Mouse (Mus musculus) liver, postnatal 0 days (tissue): Measurements from ENCODE around the gene Slk. TPM values are rescaled to one million over a fixed set of nuclear protein-coding genes. Genes with fewer than 3 reads are reported as not detected.

Experiments used
- ATAC-seq: fragments of 200-750 bp; cut with Nextera tagmentation; 2 replicates; pipeline ENCODE4 v1.8.0; 2017; ENCODE audit warnings: mild to moderate bottlenecking, moderate library complexity
- DNase-seq: peaks from one replicate; pipeline ENCODE4 v3.0.0-alpha.2; 2016
- H3K27ac ChIP-seq: fragments of 300-500 bp; sonication (generic); 2 replicates; pipeline ENCODE4 v1.5.1; 2014; ENCODE audit warnings: antibody characterized with exemption, moderate library complexity, mild to moderate bottlenecking, low read depth
- H3K27me3 ChIP-seq: fragments of 300-500 bp; sonication (generic); 2 replicates; pipeline ENCODE4 v1.6.1; 2014; ENCODE audit warnings: low read length, control low read depth, mixed read lengths; ENCODE audit not compliant: insufficient read depth
- H3K36me3 ChIP-seq: fragments of 300-500 bp; sonication (generic); replicated peaks from 2 replicates; pipeline ENCODE4 v1.6.1; 2014; ENCODE audit warnings: mild to moderate bottlenecking, control low read depth, low read length, moderate library complexity, mixed read lengths; ENCODE audit not compliant: insufficient read depth
- H3K4me1 ChIP-seq: fragments of 300-500 bp; sonication (generic); 2 replicates; pipeline ENCODE4 v1.6.1; 2014; ENCODE audit warnings: antibody characterized with exemption, mild to moderate bottlenecking, control low read depth; ENCODE audit not compliant: insufficient read depth
- H3K4me2 ChIP-seq: fragments of 300-500 bp; sonication (generic); 2 replicates; pipeline ENCODE4 v1.6.1; 2014; ENCODE audit warnings: low read depth, mild to moderate bottlenecking, low read length, moderate library complexity, mixed read lengths
- H3K4me3 ChIP-seq: fragments of 300-500 bp; sonication (generic); 2 replicates; pipeline ENCODE4 v1.5.1; 2014; ENCODE audit warnings: low read depth, low read length
- H3K9ac ChIP-seq: fragments of 300-500 bp; sonication (generic); replicated peaks from 2 replicates; pipeline ENCODE4 v1.6.1; 2014; ENCODE audit warnings: mild to moderate bottlenecking, moderate library complexity
- H3K9me3 ChIP-seq: fragments of 300-500 bp; sonication (generic); 2 replicates; pipeline ENCODE4 v1.6.1; 2016; ENCODE audit warnings: mild to moderate bottlenecking, control low read depth, low read length, mixed read lengths
- CTCF ChIP-seq: sonication (generic); IDR thresholded peaks from 2 replicates; pipeline ENCODE4 v1.5.1; 2016; ENCODE audit warnings: antibody characterized with exemption, low read depth
- EP300 ChIP-seq: IDR thresholded peaks from 2 replicates; pipeline ENCODE4 v1.6.1; 2016; ENCODE audit warnings: antibody characterized with exemption, low read depth, mild to moderate bottlenecking
- WGBS: fragments of 180-500 bp; shearing (Covaris S2); extraction: QIAGEN DNeasy Blood & Tissue Kit; methylation state at CpG from one replicate; pipeline ENCODE4 v1.1.7; 2014; ENCODE audit not compliant: insufficient replicate concordance; 5-methylcytosine and 5-hydroxymethylcytosine counted together
- polyA plus RNA-seq: library from polyadenylated mRNA; unstranded; fragments of >200 nt; fragmentation: Nextera tagmentation; extraction: Ambion mirVana; gene quantifications from 2 replicates; pipeline ENCODE4 v1.2.1, GENCODE M21; 2015

Gene Slk
- polyA plus RNA-seq, 1 experiment from 2014 or later, result 6.0 TPM

- ATAC-seq (no peak), DNase-seq (no peak)
- no peak for TF ChIP-seq CTCF
- no peak for TF ChIP-seq EP300
- Histone ChIP-seq H3K27ac (no peak overlapping the region), H3K4me2 (no peak overlapping the region), H3K27me3 (no peaks in the 10 kb centered on the region), H3K4me1 (no peaks in the 10 kb centered on the region), H3K9ac (no peak overlapping the region), H3K36me3 (no peaks in the 10 kb centered on the region), H3K4me3 (no peak overlapping the region), H3K9me3 (no peaks in the 10 kb centered on the region)
- 77% methylated on average over 8 of the region's 8 CpGs for WGBS
Observed at GRCm38 (mm10) chr19:47653173-47653572, 73.7 kb downstream of the Slk start.

DNA sequence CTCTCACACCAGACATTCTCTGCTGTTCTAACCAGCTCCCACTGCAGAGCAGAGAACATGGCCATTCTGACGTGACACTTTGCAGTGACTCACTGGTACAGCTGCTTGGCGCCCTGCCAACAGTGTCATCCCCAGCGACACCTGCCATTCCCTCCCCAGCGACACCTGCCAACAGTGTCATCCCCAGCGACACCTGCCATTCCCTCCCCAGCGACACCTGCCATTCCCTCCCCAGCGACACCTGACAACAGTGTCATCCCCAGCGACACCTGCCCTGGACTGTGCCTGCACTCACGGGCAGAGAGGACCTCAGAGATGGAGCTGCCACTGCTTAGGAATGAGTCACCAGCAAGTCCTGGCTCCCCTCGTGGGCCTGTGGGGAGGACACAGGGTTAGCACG lies 75.4 kb downstream of the Slk start:
- H3K4me1 ChIP-seq, result no peaks in the 10 kb centered on the region; the same call in 1 of the 2 replicates
- H3K4me3 ChIP-seq, result no peak overlapping the region
- H3K27ac ChIP-seq, result no peak overlapping the region
- H3K4me2 ChIP-seq, result no peak overlapping the region
- ATAC-seq, result no peak
- H3K36me3 ChIP-seq, result no peaks in the 10 kb centered on the region
- no peak overlapping the region for H3K9ac ChIP-seq
- no peaks in the 10 kb centered on the region for H3K27me3 ChIP-seq
- WGBS, result 65% methylated on average over 11 of the region's 11 CpGs
- no peak for DNase-seq
- no peaks in the 10 kb centered on the region for H3K9me3 ChIP-seq
- TF ChIP-seq CTCF (no peak), EP300 (no peak)

GRCm38 (mm10) chr19:47658914-47659535 lies 79.5 kb downstream of the Slk start:
- Histone ChIP-seq H3K9ac (no peak overlapping the region), H3K36me3 (no peaks in the 10 kb centered on the region), H3K4me3 (no peak overlapping the region), H3K27ac (peak overlapping the region; percentile 16; the same call in 1 of the 2 replicates), H3K9me3 (no peaks in the 10 kb centered on the region), H3K4me2 (no peak overlapping the region), H3K27me3 (no peaks in the 10 kb centered on the region), H3K4me1 (no peaks in the 10 kb centered on the region; the same call in 1 of the 2 replicates)
- DNase-seq, result peak; percentile 45
- peak; percentile 57; the same call in 1 of the 2 replicates for ATAC-seq
- TF ChIP-seq CTCF, result peak; percentile 75
- TF ChIP-seq EP300, result no peak
- 17% methylated on average over 5 of the region's 5 CpGs for WGBS

DNA sequence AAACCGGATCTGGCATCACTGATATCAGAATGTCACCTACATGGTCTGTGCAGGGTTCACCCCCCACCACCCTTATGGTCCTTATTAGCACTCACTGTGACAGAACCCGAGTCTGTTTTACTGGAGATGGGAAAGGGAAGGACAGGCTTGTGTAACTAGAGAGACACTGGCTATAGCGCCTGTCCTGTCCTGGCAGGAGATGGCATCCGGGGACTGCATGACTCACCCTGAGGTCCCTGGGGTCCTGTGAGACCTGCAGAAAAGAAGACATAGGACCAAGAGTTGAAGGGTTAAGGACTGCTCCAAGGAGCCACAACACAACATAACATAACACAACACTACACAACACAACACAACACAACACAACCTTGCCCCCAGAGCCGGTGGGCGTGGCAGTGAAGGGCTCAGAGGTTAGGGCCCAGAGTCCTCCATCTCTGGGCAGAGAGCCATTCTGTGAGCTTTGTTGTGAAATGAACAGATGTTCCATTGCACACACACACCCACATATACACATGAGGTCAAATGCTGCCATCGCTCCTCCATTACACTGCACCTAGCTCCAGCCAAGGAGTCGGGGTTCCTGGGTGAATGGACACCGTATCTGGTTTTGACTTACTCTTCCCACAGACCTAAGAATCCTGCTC lies 80.4 kb downstream of the Slk start:
- Histone ChIP-seq H3K36me3 (no peaks in the 10 kb centered on the region), H3K27me3 (no peaks in the 10 kb centered on the region), H3K9me3 (no peaks in the 10 kb centered on the region), H3K4me3 (no peak overlapping the region), H3K27ac (no peak overlapping the region; the same call in 1 of the 2 replicates), H3K4me1 (no peaks in the 10 kb centered on the region; the same call in 1 of the 2 replicates), H3K9ac (no peak overlapping the region), H3K4me2 (no peak overlapping the region)
- DNase-seq, result peak; percentile 40
- ATAC-seq, result peak; percentile 85
- WGBS, result 76% methylated on average over 9 of the region's 9 CpGs
- TF ChIP-seq CTCF (no peak), EP300 (no peak)

GRCm38 (mm10) chr19:47667601-47668000 lies 88.1 kb downstream of the Slk start:
- WGBS, result 52% methylated on average over 8 of the region's 8 CpGs
- Histone ChIP-seq H3K36me3 (no peaks in the 10 kb centered on the region), H3K4me3 (no peak overlapping the region), H3K9me3 (no peaks in the 10 kb centered on the region), H3K9ac (no peak overlapping the region), H3K27ac (no peak overlapping the region), H3K4me1 (no peaks in the 10 kb centered on the region), H3K4me2 (no peak overlapping the region), H3K27me3 (no peaks in the 10 kb centered on the region)
- peak; percentile 56; the same call in 1 of the 2 replicates for ATAC-seq
- DNase-seq, result no peak
- no peak for TF ChIP-seq CTCF
- TF ChIP-seq EP300, result no peak

DNA sequence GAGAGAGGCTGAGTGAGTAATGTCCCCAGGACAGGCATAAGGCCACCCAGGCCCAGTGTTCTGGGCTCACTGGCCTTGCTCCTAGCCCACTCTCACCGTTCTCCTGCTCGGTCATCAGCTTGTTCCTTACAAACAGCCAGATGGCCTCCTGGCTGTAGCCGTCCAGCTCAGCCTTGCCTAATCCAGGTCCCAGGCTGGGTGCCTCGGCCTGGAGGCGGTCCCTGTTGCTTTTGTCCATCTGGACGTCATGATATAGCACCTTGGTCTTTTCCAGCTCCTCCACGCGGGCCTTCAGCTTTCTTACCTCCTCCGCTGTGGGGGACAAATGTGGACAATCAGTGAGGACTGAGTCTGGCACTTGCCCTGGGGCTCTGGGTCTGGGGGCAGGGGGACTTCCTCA lies 88.9 kb downstream of the Slk start:
- 83% methylated on average over 9 of the region's 9 CpGs for WGBS
- TF ChIP-seq CTCF, result no peak
- no peak for TF ChIP-seq EP300
- Histone ChIP-seq H3K4me3 (no peak overlapping the region), H3K27ac (no peak overlapping the region), H3K4me1 (no peaks in the 10 kb centered on the region), H3K9me3 (no peaks in the 10 kb centered on the region), H3K27me3 (no peaks in the 10 kb centered on the region), H3K4me2 (no peak overlapping the region), H3K36me3 (no peaks in the 10 kb centered on the region), H3K9ac (no peak overlapping the region)
- DNase-seq (no peak), ATAC-seq (no peak)

DNA sequence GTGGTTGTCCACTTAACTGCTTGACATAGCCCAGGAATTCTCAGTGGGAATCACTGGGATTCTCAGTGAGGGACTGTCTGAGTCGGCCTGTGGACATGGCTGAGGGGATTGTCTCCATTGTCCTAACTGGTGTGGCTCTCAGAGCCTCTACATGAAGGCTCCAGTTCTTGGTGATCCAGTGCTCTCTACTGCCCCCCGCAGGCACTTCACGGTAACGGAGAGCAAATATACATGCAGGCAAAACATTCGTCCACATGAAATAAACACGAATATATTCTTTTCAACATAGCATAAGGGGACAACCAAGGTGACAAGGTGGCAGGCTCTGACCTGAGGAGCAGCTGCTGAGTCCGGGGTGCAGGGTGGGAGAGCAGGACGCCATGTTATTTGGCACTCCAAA lies 94.9 kb downstream of the Slk start:
- H3K9me3 ChIP-seq, result no peaks in the 10 kb centered on the region
- DNase-seq, result peak; percentile 70
- no peak overlapping the region for H3K4me2 ChIP-seq
- H3K27ac ChIP-seq, result no peak overlapping the region
- H3K4me3 ChIP-seq, result no peak overlapping the region
- no peak overlapping the region for H3K9ac ChIP-seq
- WGBS, result 38% methylated on average over 8 of the region's 8 CpGs
- no peaks in the 10 kb centered on the region for H3K36me3 ChIP-seq
- H3K27me3 ChIP-seq, result no peaks in the 10 kb centered on the region
- ATAC-seq, result no peak
- TF ChIP-seq CTCF (peak; percentile 84), EP300 (no peak)
- no peaks in the 10 kb centered on the region for H3K4me1 ChIP-seq
